Mouse (Mus musculus): ENCODE measurements at regions not wholly inside any gene's neighbourhood (a gene's known extent, or its start where the extent isn't known, plus 50 kb on each side); places are given as distances from the start of the nearest gene placed in this dataset.
A peak's percentile ranks its signal among the peaks of the same experiment; 100 is the strongest.

DNA sequence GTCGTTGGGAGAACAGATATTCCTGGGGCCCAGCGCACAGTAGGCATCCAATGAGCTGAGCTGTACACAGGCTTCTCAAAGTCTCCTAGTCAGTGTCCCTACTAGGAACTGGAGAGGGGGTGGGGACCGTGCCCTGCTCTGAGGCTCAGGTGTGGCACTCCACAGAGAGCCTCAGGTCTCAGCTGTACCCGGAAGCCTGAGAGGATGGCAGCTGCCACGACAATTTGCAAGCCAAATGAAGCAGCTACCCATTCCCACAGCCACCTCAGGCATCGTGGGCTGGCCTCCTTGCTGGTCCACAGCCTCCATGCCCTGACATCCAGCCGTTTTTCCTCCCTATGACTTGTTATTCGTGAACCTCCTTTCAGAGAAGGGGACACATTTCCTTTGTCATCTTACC lies 101.9 kb downstream of the Matn1 start:
- no peaks in the 10 kb centered on the region for H3K9me3 ChIP-seq (ENCODE audit: low read length)
- WGBS: 45% methylated on average over 8 of the region's 8 CpGs
- ATAC-seq (no peak), DNase-seq (no peak)
- H3K27ac ChIP-seq (ENCODE audit: low read depth, low read length): no peak overlapping the region
- TF ChIP-seq CTCF (IDR thresholded peaks at IDR 0.05; ENCODE audit: low read depth): no peak
- no peaks in the 10 kb centered on the region for H3K27me3 ChIP-seq (ENCODE audit: insufficient read depth, low read length)
- no peaks in the 10 kb centered on the region for H3K4me1 ChIP-seq (ENCODE audit: insufficient read depth)
- H3K9ac ChIP-seq: no peak overlapping the region
- H3K4me2 ChIP-seq (ENCODE audit: low read depth): no peak overlapping the region
- no peaks in the 10 kb centered on the region for H3K36me3 ChIP-seq (ENCODE audit: insufficient read depth)
- H3K4me3 ChIP-seq (ENCODE audit: low read depth, low read length): no peak overlapping the region

- 54% methylated on average over 12 of the region's 12 CpGs for WGBS
- Histone ChIP-seq H3K9ac (no peak overlapping the region), H3K4me1 (ENCODE audit: insufficient read depth) (no peaks in the 10 kb centered on the region), H3K4me2 (ENCODE audit: low read depth) (no peak overlapping the region), H3K4me3 (ENCODE audit: low read depth, low read length) (no peak overlapping the region), H3K27ac (ENCODE audit: low read depth, low read length) (no peak overlapping the region), H3K9me3 (ENCODE audit: low read length) (no peaks in the 10 kb centered on the region), H3K27me3 (ENCODE audit: insufficient read depth, low read length) (no peaks in the 10 kb centered on the region), H3K36me3 (ENCODE audit: insufficient read depth) (no peaks in the 10 kb centered on the region)
- DNase-seq (peak; percentile 62), ATAC-seq (peak; percentile 85)
- TF ChIP-seq CTCF (IDR thresholded peaks at IDR 0.05; ENCODE audit: low read depth): no peak
These were observed 102.9 kb downstream of the Matn1 start for GRCm38 (mm10) chr4:131046969-131047650.

GRCm38 (mm10) chr4:131056293-131056692 lies 112.1 kb downstream of the Matn1 start:
- Histone ChIP-seq H3K9ac (no peak overlapping the region), H3K4me3 (ENCODE audit: low read depth, low read length) (no peak overlapping the region), H3K9me3 (ENCODE audit: low read length) (0 out of 2 replicates have a peak, but pooled peaks cover 7% of the 10 kb centered on the region), H3K4me2 (ENCODE audit: low read depth) (no peak overlapping the region), H3K27ac (ENCODE audit: low read depth, low read length) (no peak overlapping the region), H3K36me3 (ENCODE audit: insufficient read depth) (no peaks in the 10 kb centered on the region), H3K27me3 (ENCODE audit: insufficient read depth, low read length) (no peaks in the 10 kb centered on the region), H3K4me1 (ENCODE audit: insufficient read depth) (no peaks in the 10 kb centered on the region)
- DNase-seq (no peak), ATAC-seq (no peak)
- 91% methylated on average over 3 of the region's 3 CpGs for WGBS
- TF ChIP-seq CTCF (IDR thresholded peaks at IDR 0.05; ENCODE audit: low read depth): no peak

GRCm38 (mm10) chr4:131059572-131059971 lies 115.4 kb downstream of the Matn1 start:
- no peak overlapping the region for H3K9ac ChIP-seq
- TF ChIP-seq CTCF (IDR thresholded peaks at IDR 0.05; ENCODE audit: low read depth): no peak
- ATAC-seq: no peak
- H3K27me3 ChIP-seq (ENCODE audit: insufficient read depth, low read length): no peaks in the 10 kb centered on the region
- no peaks in the 10 kb centered on the region for H3K9me3 ChIP-seq (ENCODE audit: low read length)
- H3K4me3 ChIP-seq (ENCODE audit: low read depth, low read length): no peak overlapping the region
- no peaks in the 10 kb centered on the region for H3K36me3 ChIP-seq (ENCODE audit: insufficient read depth)
- H3K27ac ChIP-seq (ENCODE audit: low read depth, low read length): no peak overlapping the region
- WGBS: 60% methylated on average over 7 of the region's 7 CpGs
- H3K4me2 ChIP-seq (ENCODE audit: low read depth): no peak overlapping the region
- no peaks in the 10 kb centered on the region for H3K4me1 ChIP-seq (ENCODE audit: insufficient read depth)
- no peak for DNase-seq

DNA sequence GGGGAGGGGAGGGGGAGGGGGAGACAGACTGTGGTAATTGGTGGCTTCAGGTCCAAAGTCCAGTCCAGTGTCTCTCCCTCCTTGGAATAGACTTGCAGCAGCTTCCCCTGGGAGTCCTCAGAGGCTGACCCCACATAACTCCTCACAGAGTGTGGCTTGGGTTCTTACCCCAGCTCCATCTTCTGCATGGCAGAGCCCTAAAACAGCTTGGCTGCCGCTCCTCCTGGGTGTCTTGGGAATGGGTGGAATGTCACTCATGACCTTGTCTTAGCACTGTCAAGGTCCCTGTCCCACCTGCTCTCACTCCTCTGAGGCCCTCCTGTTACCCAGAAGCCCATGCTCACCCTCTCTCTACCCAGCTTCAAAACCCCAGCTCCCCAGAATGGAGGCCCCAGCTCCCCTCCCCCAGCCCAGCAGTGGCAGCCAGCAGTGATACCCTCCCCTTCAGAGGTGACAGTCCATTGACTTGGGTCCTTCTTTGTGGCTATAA lies 116.1 kb downstream of the Matn1 start:
- DNase-seq (no peak), ATAC-seq (no peak)
- Histone ChIP-seq H3K4me3 (ENCODE audit: low read depth, low read length) (no peak overlapping the region), H3K4me2 (ENCODE audit: low read depth) (no peak overlapping the region), H3K9ac (no peak overlapping the region), H3K27ac (ENCODE audit: low read depth, low read length) (no peak overlapping the region), H3K27me3 (ENCODE audit: insufficient read depth, low read length) (no peaks in the 10 kb centered on the region), H3K4me1 (ENCODE audit: insufficient read depth) (no peaks in the 10 kb centered on the region), H3K9me3 (ENCODE audit: low read length) (no peaks in the 10 kb centered on the region), H3K36me3 (ENCODE audit: insufficient read depth) (no peaks in the 10 kb centered on the region)
- 68% methylated on average over 1 of the region's 1 CpGs for WGBS
- no peak for TF ChIP-seq CTCF (IDR thresholded peaks at IDR 0.05; ENCODE audit: low read depth)

GRCm38 (mm10) chr4:131060706-131061105 lies 116.5 kb downstream of the Matn1 start:
- no peak for ATAC-seq
- Histone ChIP-seq H3K4me3 (ENCODE audit: low read depth, low read length) (no peak overlapping the region), H3K4me2 (ENCODE audit: low read depth) (no peak overlapping the region), H3K36me3 (ENCODE audit: insufficient read depth) (no peaks in the 10 kb centered on the region), H3K9ac (no peak overlapping the region), H3K9me3 (ENCODE audit: low read length) (no peaks in the 10 kb centered on the region), H3K27ac (ENCODE audit: low read depth, low read length) (no peak overlapping the region), H3K4me1 (ENCODE audit: insufficient read depth) (no peaks in the 10 kb centered on the region), H3K27me3 (ENCODE audit: insufficient read depth, low read length) (no peaks in the 10 kb centered on the region)
- 16% methylated on average over 2 of the region's 2 CpGs for whole genome bisulfite sequencing
- no peak for DNase-seq
- TF ChIP-seq CTCF (IDR thresholded peaks at IDR 0.05; ENCODE audit: low read depth): no peak

- Histone ChIP-seq H3K4me2 (ENCODE audit: low read depth) (no peak overlapping the region), H3K27me3 (ENCODE audit: insufficient read depth, low read length) (no peaks in the 10 kb centered on the region), H3K4me1 (ENCODE audit: insufficient read depth) (no peaks in the 10 kb centered on the region), H3K4me3 (ENCODE audit: low read depth, low read length) (no peak overlapping the region), H3K9ac (no peak overlapping the region), H3K27ac (ENCODE audit: low read depth, low read length) (no peak overlapping the region), H3K36me3 (ENCODE audit: insufficient read depth) (no peaks in the 10 kb centered on the region), H3K9me3 (ENCODE audit: low read length) (no peaks in the 10 kb centered on the region)
- WGBS: 84% methylated on average over 4 of the region's 4 CpGs
- no peak for TF ChIP-seq CTCF (IDR thresholded peaks at IDR 0.05; ENCODE audit: low read depth)
- ATAC-seq (no peak), DNase-seq (no peak)
These were observed 118.4 kb downstream of the Matn1 start for GRCm38 (mm10) chr4:131062592-131062991.

Measured in forebrain, postnatal 0 days (tissue).